Mouse (Mus musculus) cerebellum, adult 11 months (tissue): ENCODE measurements around the gene Rpusd4.

ENCODE experiments used
- DNase-seq: peaks from one replicate; pipeline ENCODE4 v3.0.0; 2022

The Rpusd4 gene

GRCm38 (mm10) chr9:35289992-35290391 is 22.3 kb downstream of the Rpusd4 start:
- no peak for DNase-seq

- no peak for DNase-seq
Observed at GRCm38 (mm10) chr9:35290417-35290816, 22.8 kb downstream of the Rpusd4 start.

- no peak for DNase-seq
Observed at GRCm38 (mm10) chr9:35290916-35291315, 23.3 kb downstream of the Rpusd4 start.

- DNase-seq: no peak
Observed at GRCm38 (mm10) chr9:35293465-35293864, 25.8 kb downstream of the Rpusd4 start.

DNA sequence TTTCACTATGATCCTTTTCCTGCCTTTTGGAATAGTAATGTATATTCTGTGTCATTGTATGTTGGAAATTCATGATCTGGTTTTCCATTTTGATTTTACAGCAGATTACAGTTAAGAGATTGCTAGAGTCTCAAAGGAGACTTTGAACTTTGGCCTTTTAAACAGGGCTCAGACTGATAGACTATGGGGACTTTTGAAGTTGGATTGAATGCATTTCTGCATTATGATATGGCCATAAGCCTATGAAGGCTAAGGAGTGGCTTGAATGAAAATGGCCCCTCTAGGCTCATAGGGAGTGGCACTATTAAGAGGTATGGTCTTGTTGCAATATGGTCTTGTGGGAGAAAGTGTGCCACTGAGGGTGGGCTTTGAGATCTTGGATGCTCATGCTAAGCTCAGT is 30.1 kb downstream of the Rpusd4 start:
- DNase-seq: no peak

DNA sequence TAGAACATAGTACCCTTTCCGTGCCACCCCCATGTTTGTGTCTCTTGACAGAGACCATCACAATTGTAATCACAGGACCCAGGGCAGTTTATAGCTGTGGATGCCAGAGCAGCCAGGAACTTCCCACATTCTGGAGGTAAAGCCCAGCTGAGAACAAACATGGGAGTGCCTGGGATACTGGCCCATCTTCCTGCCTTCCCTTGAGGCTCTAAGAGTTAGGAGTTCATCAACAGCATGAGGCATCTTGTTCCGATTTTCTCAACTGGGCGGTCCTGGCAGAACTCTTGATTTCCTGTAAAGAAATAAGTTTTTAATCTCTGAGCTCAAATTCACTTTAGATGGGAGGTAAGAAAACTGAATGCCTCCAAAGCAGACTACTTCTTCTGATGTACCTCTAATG is 34.5 kb downstream of the Rpusd4 start:
- DNase-seq: no peak

DNA sequence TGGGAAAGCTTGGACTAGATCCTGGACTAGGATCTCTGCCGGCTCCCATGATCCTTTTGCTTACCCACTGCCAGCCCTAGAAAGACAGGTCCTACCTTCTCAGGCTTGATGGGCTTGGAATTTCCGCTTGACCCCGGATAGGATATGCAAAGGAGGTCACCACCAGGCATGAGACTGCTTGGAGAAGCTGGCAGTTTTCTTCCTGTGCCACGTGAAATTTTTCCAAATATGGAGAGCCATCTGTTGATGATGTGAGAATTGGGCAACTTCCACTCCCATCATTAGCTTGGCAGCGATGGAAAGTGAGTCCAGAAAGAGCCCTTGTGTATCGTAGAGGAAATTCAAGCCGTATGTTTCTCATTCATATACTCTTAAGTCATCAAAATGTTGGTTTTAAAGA is 39.8 kb downstream of the Rpusd4 start:
- DNase-seq: peak; percentile 66

GRCm38 (mm10) chr9:35310377-35310776 is 42.7 kb downstream of the Rpusd4 start:
- DNase-seq: no peak

GRCm38 (mm10) chr9:35312516-35312915 is 44.9 kb downstream of the Rpusd4 start:
- DNase-seq: peak; percentile 62

- DNase-seq: no peak
Observed at GRCm38 (mm10) chr9:35313601-35314000, 45.9 kb downstream of the Rpusd4 start.

GRCm38 (mm10) chr9:35314254-35314653 is 46.6 kb downstream of the Rpusd4 start:
- DNase-seq: no peak

- DNase-seq: no peak
Observed at GRCm38 (mm10) chr9:35316771-35317211, 49.1 kb downstream of the Rpusd4 start.

GRCm38 (mm10) chr9:35317233-35317980 is 49.7 kb downstream of the Rpusd4 start:
- no peak for DNase-seq

DNA sequence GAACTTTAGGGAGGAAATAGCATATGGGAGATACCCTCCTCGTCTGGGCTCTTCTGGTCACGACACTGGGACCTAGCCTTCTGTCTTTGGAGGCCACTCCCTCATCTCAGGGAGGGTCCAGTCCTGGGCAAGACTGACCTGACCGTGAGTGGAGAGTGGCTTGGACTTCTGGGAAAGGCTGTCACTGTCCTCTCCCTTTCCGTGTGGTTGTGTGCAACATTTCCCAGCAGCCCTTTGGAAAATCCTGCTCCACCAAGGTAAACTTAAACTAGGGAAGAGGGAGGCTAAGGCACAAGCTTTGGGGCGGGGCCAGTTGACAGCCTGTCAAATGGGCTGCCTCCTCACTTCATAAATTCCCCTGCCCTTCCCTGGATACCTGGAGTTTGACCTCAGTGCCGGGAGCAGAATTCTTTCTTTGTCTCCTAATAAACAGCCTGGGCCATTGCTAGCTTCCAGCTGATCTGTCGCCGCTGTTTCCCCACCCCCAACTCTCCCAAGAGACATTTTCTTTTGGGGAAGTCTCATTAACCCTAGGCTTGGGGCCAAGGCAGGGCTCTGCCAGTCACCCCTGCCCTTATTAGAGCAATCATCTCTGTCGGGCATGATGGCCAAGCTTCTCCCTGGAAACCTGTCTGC is 51.0 kb downstream of the Rpusd4 start:
- DNase-seq: no peak

GRCm38 (mm10) chr9:35320288-35320687 is 52.6 kb downstream of the Rpusd4 start:
- DNase-seq: no peak

DNA sequence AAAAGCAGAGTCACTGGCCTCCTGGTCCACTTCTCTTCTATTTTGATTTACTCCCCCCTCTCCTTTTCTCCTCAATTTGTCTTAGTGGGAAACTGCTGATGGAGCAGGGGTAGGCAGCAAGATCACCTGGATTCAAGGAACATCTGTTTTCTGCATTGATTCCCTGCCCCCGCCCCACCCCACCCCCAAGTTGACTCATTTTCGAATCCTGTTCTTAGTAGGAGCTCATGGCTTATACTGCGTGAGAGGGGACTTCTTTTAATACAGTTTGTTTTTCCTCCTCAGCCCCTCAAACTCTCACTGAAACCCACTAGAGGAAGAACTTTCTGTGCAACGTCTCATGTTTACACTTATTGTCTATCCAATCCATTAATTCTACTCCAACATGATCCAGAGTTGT is 56.3 kb downstream of the Rpusd4 start:
- no peak for DNase-seq

- no peak for DNase-seq
Observed at GRCm38 (mm10) chr9:35324571-35324970, 56.9 kb downstream of the Rpusd4 start.

DNA sequence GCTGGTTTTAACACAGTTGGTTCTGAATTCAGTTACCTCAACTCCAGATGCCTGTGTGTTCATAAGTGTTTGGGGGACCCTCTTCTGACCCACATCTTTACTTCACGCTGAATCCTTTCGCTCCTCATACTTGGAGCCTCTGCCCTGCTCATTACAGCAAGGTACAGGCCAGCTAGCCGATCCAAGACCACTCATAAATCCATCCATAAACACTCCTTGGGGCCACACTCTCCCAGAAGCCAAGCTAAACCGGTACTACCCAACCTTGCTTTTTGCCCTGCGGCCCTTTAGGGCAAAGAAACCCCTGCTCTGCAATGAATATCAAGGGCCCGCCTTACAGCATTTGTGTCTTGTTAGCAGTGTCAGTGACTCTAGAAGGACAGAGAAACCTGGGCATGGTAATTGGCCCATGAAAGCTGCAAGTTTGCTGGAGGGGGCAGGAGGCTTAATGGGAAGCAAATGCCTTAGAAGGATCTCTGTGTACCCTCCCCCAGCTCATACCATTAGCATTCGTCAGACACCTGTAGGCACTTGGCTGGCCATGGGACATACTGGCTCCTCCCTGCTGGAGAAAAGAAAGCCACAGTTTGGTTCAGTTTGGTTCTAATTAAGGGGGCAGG is 59.1 kb downstream of the Rpusd4 start:
- no peak for DNase-seq
